Mouse (Mus musculus): Measurements from ENCODE around the gene Slc26a5.

GRCm38 (mm10) chr5:21851679-21852340, 13.6 kb downstream of the Slc26a5 start:
- TF ChIP-seq POLR2A (IDR thresholded peaks at IDR 0.05; ENCODE audit: insufficient read length, low read depth) (no peak), TCF12 (IDR thresholded peaks at IDR 0.05; ENCODE audit: insufficient read depth, poor library complexity, severe bottlenecking) (no peak), MYOD1 (IDR thresholded peaks at IDR 0.05; ENCODE audit: control insufficient read depth in 1 of 3, insufficient read length in 2 of 3, low read depth in 2 of 3) (peak in 1 of 3 experiments; percentile 11), SRF (IDR thresholded peaks at IDR 0.05; ENCODE audit: control insufficient read depth, insufficient read length, low read depth) (no peak), USF1 (IDR thresholded peaks at IDR 0.05; ENCODE audit: low read depth) (no peak), POLR2AphosphoS2 (IDR thresholded peaks at IDR 0.05; ENCODE audit: insufficient read length, low read depth) (no peak), CEBPB (IDR thresholded peaks at IDR 0.05; ENCODE audit: insufficient read depth, poor library complexity, severe bottlenecking) (no peak), E2F4 (IDR thresholded peaks at IDR 0.05; ENCODE audit: insufficient read depth) (no peak), MAX (IDR thresholded peaks at IDR 0.05; ENCODE audit: low read depth) (no peak)

Data from myocyte (in vitro differentiated cells).